Mouse (Mus musculus): ENCODE results near the gene Ropn1. TPM values are rescaled to one million over a fixed set of nuclear protein-coding genes. Genes with fewer than 3 reads are reported as not detected.

Gene Ropn1
- polyA plus RNA-seq, 1 experiment from 2014 or later = not detected

DNA sequence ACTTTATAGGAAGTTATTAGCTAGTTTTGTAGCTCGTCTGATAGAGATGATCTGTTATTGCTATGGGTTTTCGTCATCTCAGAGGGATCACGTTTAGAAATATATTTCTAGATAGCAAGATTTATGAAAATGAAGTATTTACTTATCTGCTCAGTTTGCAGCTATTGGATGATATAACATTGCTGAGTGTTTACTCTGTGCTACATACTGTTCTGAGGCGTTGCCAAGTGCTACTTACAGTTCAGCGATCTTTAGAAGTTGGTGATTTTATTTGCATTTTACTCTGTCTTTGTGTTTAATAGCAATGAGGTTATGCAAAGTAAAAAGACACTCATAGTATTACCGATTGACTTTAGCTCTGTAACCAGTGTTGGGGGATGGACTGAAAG is 51.1 kb downstream of the Ropn1 start:
- H3K4me3 ChIP-seq (ENCODE audit: low read depth, low read length) = no peak overlapping the region
- H3K4me1 ChIP-seq (ENCODE audit: control insufficient read depth, insufficient read depth, low read length) = no peaks in the 10 kb centered on the region
- H3K9ac ChIP-seq (replicated peaks; ENCODE audit: low read depth, low read length) = no peak overlapping the region
- H3K27ac ChIP-seq (ENCODE audit: low read depth, low read length) = no peak overlapping the region
- no peaks in the 10 kb centered on the region for H3K36me3 ChIP-seq (ENCODE audit: control insufficient read depth, insufficient read depth, low read length)
- ATAC-seq (ENCODE audit: low read depth) = no peak
- no peak overlapping the region for H3K4me2 ChIP-seq (ENCODE audit: low read depth, low read length)
- WGBS = 86% methylated on average over 6 of the region's 6 CpGs
- no peaks in the 10 kb centered on the region for H3K9me3 ChIP-seq (ENCODE audit: control insufficient read depth, low read length)
- H3K27me3 ChIP-seq (ENCODE audit: control insufficient read depth, insufficient read depth, low read length) = no peaks in the 10 kb centered on the region

DNA sequence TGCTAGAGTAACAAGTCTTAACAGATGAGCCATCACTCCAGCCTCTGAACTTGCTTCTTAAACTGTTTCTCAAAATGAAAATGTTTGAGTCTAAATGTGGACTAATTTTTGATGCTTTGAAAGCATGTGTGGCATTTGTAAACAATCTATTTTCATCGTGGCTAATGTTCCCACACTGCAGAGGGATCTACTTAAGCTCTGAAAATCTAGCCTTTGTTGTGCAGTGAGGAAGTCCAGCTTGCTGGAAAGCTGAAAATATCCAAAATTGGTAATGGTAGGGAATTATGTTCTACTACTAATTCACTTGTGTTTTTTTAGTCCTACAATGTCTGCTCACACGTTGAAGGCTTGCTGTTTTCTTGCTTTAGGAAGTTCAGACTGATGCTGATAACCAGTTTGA is 56.3 kb downstream of the Ropn1 start:
- Histone ChIP-seq H3K9ac (replicated peaks; ENCODE audit: low read depth, low read length) (no peak overlapping the region), H3K27ac (ENCODE audit: low read depth, low read length) (no peak overlapping the region), H3K4me3 (ENCODE audit: low read depth, low read length) (no peak overlapping the region), H3K9me3 (ENCODE audit: control insufficient read depth, low read length) (no peaks in the 10 kb centered on the region), H3K4me2 (ENCODE audit: low read depth, low read length) (no peak overlapping the region), H3K27me3 (ENCODE audit: control insufficient read depth, insufficient read depth, low read length) (no peaks in the 10 kb centered on the region), H3K36me3 (ENCODE audit: control insufficient read depth, insufficient read depth, low read length) (no peaks in the 10 kb centered on the region), H3K4me1 (ENCODE audit: control insufficient read depth, insufficient read depth, low read length) (no peaks in the 10 kb centered on the region)
- WGBS = 93% methylated on average over 2 of the region's 2 CpGs
- no peak for ATAC-seq (ENCODE audit: low read depth)

DNA sequence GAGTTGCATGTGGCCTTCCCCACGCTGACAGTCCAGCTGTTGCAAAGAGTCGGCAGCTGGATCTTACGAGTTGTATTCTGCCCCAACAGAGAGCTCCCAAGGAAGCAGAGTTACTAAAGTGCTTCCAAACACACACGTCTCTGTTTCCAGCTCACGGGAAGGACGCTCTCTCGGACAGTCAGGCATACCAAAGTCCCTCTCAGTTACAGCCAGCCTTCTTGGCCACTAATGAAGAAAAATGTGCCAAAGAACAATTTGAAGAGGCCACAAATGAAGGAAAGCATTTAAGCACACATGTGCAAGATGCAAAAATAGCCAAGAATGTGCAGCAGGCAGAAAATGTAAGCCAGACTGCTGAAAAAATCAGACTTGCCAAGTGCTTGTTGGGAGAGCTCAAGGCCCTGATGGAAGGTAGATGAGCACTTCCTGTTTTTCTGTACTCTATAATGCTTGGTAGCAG is 56.8 kb downstream of the Ropn1 start:
- Histone ChIP-seq H3K27ac (ENCODE audit: low read depth, low read length) (no peak overlapping the region), H3K4me3 (ENCODE audit: low read depth, low read length) (no peak overlapping the region), H3K9me3 (ENCODE audit: control insufficient read depth, low read length) (no peaks in the 10 kb centered on the region), H3K4me2 (ENCODE audit: low read depth, low read length) (no peak overlapping the region), H3K4me1 (ENCODE audit: control insufficient read depth, insufficient read depth, low read length) (no peaks in the 10 kb centered on the region), H3K27me3 (ENCODE audit: control insufficient read depth, insufficient read depth, low read length) (no peaks in the 10 kb centered on the region), H3K36me3 (ENCODE audit: control insufficient read depth, insufficient read depth, low read length) (no peaks in the 10 kb centered on the region), H3K9ac (replicated peaks; ENCODE audit: low read depth, low read length) (no peak overlapping the region)
- WGBS = 92% methylated on average over 7 of the region's 7 CpGs
- ATAC-seq (ENCODE audit: low read depth) = no peak

DNA sequence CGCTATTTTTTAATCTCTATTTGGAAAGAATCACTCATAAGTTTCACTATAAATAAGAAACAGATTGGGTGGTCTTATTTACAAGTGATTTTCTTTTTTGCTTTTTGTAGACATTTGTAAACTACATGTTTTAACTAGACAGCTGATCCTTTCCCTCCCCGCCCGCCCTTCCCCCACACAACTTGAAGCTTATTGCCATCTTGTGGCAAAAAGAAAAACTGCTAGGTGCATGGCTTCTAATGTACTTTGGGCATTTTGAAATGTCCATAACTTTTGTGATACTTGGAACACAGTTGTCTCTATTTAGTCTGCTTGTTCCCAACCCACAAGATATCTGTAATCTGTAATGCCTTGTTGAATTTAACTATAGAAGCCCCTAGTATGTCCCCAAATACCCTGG is 61.8 kb downstream of the Ropn1 start:
- 90% methylated on average over 3 of the region's 3 CpGs for WGBS
- no peak overlapping the region for H3K4me2 ChIP-seq (ENCODE audit: low read depth, low read length)
- H3K9ac ChIP-seq (replicated peaks; ENCODE audit: low read depth, low read length) = no peak overlapping the region
- H3K27ac ChIP-seq (ENCODE audit: low read depth, low read length) = no peak overlapping the region
- H3K9me3 ChIP-seq (ENCODE audit: control insufficient read depth, low read length) = no peaks in the 10 kb centered on the region
- H3K27me3 ChIP-seq (ENCODE audit: control insufficient read depth, insufficient read depth, low read length) = no peaks in the 10 kb centered on the region
- no peaks in the 10 kb centered on the region for H3K4me1 ChIP-seq (ENCODE audit: control insufficient read depth, insufficient read depth, low read length)
- no peak overlapping the region for H3K4me3 ChIP-seq (ENCODE audit: low read depth, low read length)
- no peaks in the 10 kb centered on the region for H3K36me3 ChIP-seq (ENCODE audit: control insufficient read depth, insufficient read depth, low read length)
- no peak for ATAC-seq (ENCODE audit: low read depth)

DNA sequence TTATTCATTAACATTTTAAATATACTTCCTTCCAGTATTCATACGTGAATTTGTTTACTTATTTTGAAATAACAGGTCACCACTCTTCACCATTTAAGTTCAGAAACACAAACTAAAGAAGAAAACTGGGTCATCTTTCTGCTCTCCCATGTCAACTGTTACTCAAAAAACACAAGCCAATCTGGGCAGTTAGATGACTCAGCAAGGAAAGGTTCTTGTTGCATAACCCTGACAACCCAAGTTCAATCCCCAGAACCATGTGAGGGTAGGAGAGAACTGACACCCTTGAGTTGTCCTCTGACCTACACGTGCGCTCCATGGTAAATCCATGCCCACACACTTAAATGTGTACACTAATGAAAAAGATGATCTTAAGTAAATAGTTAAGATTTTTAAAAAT is 75.4 kb downstream of the Ropn1 start:
- no peak overlapping the region for H3K4me3 ChIP-seq (ENCODE audit: low read depth, low read length)
- 96% methylated on average over 3 of the region's 3 CpGs for WGBS
- H3K4me1 ChIP-seq (ENCODE audit: control insufficient read depth, insufficient read depth, low read length) = no peaks in the 10 kb centered on the region
- H3K9ac ChIP-seq (replicated peaks; ENCODE audit: low read depth, low read length) = no peak overlapping the region
- no peak for ATAC-seq (ENCODE audit: low read depth)
- no peak overlapping the region for H3K4me2 ChIP-seq (ENCODE audit: low read depth, low read length)
- H3K9me3 ChIP-seq (ENCODE audit: control insufficient read depth, low read length) = no peaks in the 10 kb centered on the region
- H3K27me3 ChIP-seq (ENCODE audit: control insufficient read depth, insufficient read depth, low read length) = no peaks in the 10 kb centered on the region
- H3K27ac ChIP-seq (ENCODE audit: low read depth, low read length) = no peak overlapping the region
- H3K36me3 ChIP-seq (ENCODE audit: control insufficient read depth, insufficient read depth, low read length) = no peaks in the 10 kb centered on the region

Other genes starting within 250 kb of the Ropn1 start
- 33.8 and 34.2 TPM in 2 replicates for gene Kalrn, start 76.4 kb upstream of the Ropn1 start, polyA plus RNA-seq (2014; fragmentation: Nextera tagmentation; extraction: Ambion mirVana)
- 4.2 and 5.2 TPM in 2 replicates for gene Ccdc14, start 40.7 kb downstream of the Ropn1 start, polyA plus RNA-seq (2014; fragmentation: Nextera tagmentation; extraction: Ambion mirVana)
- 1.5 and 3.8 TPM in 2 replicates for gene Mylk, start 95.3 kb downstream of the Ropn1 start, polyA plus RNA-seq (2014; fragmentation: Nextera tagmentation; extraction: Ambion mirVana)

Measured in neural tube, embryonic 14.5 days (tissue).